Mouse (Mus musculus): ENCODE data around the gene Bckdk. TPM values are rescaled to one million over a fixed set of nuclear protein-coding genes. Genes with fewer than 3 reads are reported as not detected.

The Bckdk gene
- 10 to 100 TPM; 58.4 to 67.7 TPM for polyA plus RNA-seq (2017; shearing (Covaris generic))

GRCm38 (mm10) chr7:127903971-127904796 is at the start of gene Bckdk:
Bckdk (plus strand) TSS chr7:127904082.

GRCm38 (mm10) chr7:127876041-127876466 is 27.8 kb upstream of the Bckdk start, which contains the start of gene Zfp646:
Zfp646 (plus strand) TSS chr7:127876221.

GRCm38 (mm10) chr7:127876467-127877348 is 27.2 kb upstream of the Bckdk start, which contains the start of gene Zfp668:
Zfp668 (minus strand) TSS chr7:127876828.

GRCm38 (mm10) chr7:127890798-127891197 is 13.1 kb upstream of the Bckdk start, which contains the start of gene Prss53:
Prss53 (minus strand) TSS chr7:127890970.

GRCm38 (mm10) chr7:127895442-127895841 is 8.4 kb upstream of the Bckdk start, which contains the start of the genes Gm21974 and Vkorc1:
Gm21974 (minus strand) TSS chr7:127895454.
Vkorc1 (minus strand) TSS chr7:127895617.

GRCm38 (mm10) chr7:127912190-127912871 is 8.4 kb downstream of the Bckdk start, which contains the start of gene Kat8:
Kat8 (plus strand) TSS chr7:127912516.

GRCm38 (mm10) chr7:127929923-127930322 is 26.0 kb downstream of the Bckdk start, which contains the start of gene Prss8:
Prss8 (minus strand) TSS chr7:127930104.

GRCm38 (mm10) chr7:127946470-127947023 is 42.7 kb downstream of the Bckdk start, which contains the start of gene Prss36:
Prss36 (minus strand) TSS chr7:127946725.

Other genes starting within 250 kb of the Bckdk start
- gene Bcl7c, start 195.1 kb upstream of the Bckdk start, polyA plus RNA-seq (2017; shearing (Covaris generic)): 10 to 100 TPM; 71.9 to 74.6 TPM
- gene Ctf1, start 191.3 kb upstream of the Bckdk start, polyA plus RNA-seq (2017; shearing (Covaris generic)): not detected
- not detected for gene Ctf2, start 171.9 kb upstream of the Bckdk start, polyA plus RNA-seq (2017; shearing (Covaris generic))
- 1 to 10 TPM in 1 of 2 experiments, under 1 TPM in 1; 0.74 to 1.4 TPM for gene Fbxl19, start 159.5 kb upstream of the Bckdk start, polyA plus RNA-seq (2017; shearing (Covaris generic))
- 10 to 100 TPM; 22.3 to 32.9 TPM for gene Orai3, start 134.3 kb upstream of the Bckdk start, polyA plus RNA-seq (2017; shearing (Covaris generic))
- gene Setd1a, start 127.4 kb upstream of the Bckdk start, polyA plus RNA-seq (2017; shearing (Covaris generic)): 1 to 10 TPM; 4.1 to 4.4 TPM
- gene Gm49388, start 118.5 kb upstream of the Bckdk start, polyA plus RNA-seq (2017; shearing (Covaris generic)): not detected
- gene Hsd3b7, start 103.5 kb upstream of the Bckdk start, polyA plus RNA-seq (2017; shearing (Covaris generic)): 1 to 10 TPM; 1.5 to 6.4 TPM
- 100 to 1,000 TPM; 114 to 120 TPM for gene Stx4a, start 79.8 kb upstream of the Bckdk start, polyA plus RNA-seq (2017; shearing (Covaris generic))
- not detected for gene Stx1b, start 79.5 kb upstream of the Bckdk start, polyA plus RNA-seq (2017; shearing (Covaris generic))
- 10 to 100 TPM; 18.2 to 41.6 TPM for gene Zfp646, start 27.9 kb upstream of the Bckdk start, polyA plus RNA-seq (2017; shearing (Covaris generic))
- 10 to 100 TPM; 17.6 to 20.2 TPM for gene Zfp668, start 27.3 kb upstream of the Bckdk start, polyA plus RNA-seq (2017; shearing (Covaris generic))
- under 1 TPM in 1 of 2 experiments, not detected in 1; 0.30 TPM for gene Prss53, start 13.1 kb upstream of the Bckdk start, polyA plus RNA-seq (2017; shearing (Covaris generic))
- gene Gm21974, start 8.6 kb upstream of the Bckdk start, polyA plus RNA-seq (2017; shearing (Covaris generic)): not detected
- gene Vkorc1, start 8.5 kb upstream of the Bckdk start, polyA plus RNA-seq (2017; shearing (Covaris generic)): 10 to 100 TPM; 19.6 to 26.5 TPM
- gene Kat8, start 8.4 kb downstream of the Bckdk start, polyA plus RNA-seq (2017; shearing (Covaris generic)): 10 to 100 TPM; 38.6 to 42.8 TPM
- gene Prss8, start 26.0 kb downstream of the Bckdk start, polyA plus RNA-seq (2017; shearing (Covaris generic)): under 1 TPM in 1 of 2 experiments, not detected in 1; 0.23 TPM
- gene Prss36, start 42.6 kb downstream of the Bckdk start, polyA plus RNA-seq (2017; shearing (Covaris generic)): 1 to 10 TPM; 2.3 to 3.3 TPM
- 100 to 1,000 TPM; 116 to 146 TPM for gene Fus, start 63.4 kb downstream of the Bckdk start, polyA plus RNA-seq (2017; shearing (Covaris generic))
- 100 to 1,000 TPM; 420 to 581 TPM for gene Pycard, start 89.8 kb downstream of the Bckdk start, polyA plus RNA-seq (2017; shearing (Covaris generic))
- under 1 TPM in 1 of 2 experiments, not detected in 1; 0.16 TPM for gene Trim72, start 99.9 kb downstream of the Bckdk start, polyA plus RNA-seq (2017; shearing (Covaris generic))
- 1 to 10 TPM in 1 of 2 experiments, under 1 TPM in 1; 0.98 to 5.7 TPM for gene Itgam, start 158.6 kb downstream of the Bckdk start, polyA plus RNA-seq (2017; shearing (Covaris generic))
- gene Gm49368, start 158.6 kb downstream of the Bckdk start, polyA plus RNA-seq (2017; shearing (Covaris generic)): under 1 TPM in 1 of 2 experiments, not detected in 1; 0.64 TPM
- gene Itgax, start 225.5 kb downstream of the Bckdk start, polyA plus RNA-seq (2017; shearing (Covaris generic)): 1 to 10 TPM in 1 of 2 experiments, not detected in 1; 1.1 TPM

All from activated CD4-positive, CD25-positive, alpha-beta regulatory T cell (primary cell).